Comparison of ENCODE assay signal across 33 mouse cellular contexts in genomic region chr5:8343296-8343695, GRCm38 (mm10).
"Had no signal": no experiment of that assay in that cellular context is flagged by ENCODE, and none has a peak within 500 bp of the region (broad histone marks: within the 10 kb centered on the region; RNA-seq: fewer than 3 reads in every experiment).

No protein-coding gene starts in this region.

- H3K36me3 ChIP-seq: heart, embryonic 12.5 days; heart, embryonic 13.5 days; heart, embryonic 15.5 days; hindbrain, embryonic 10.5 days; hindbrain, embryonic 12.5 days; hindbrain, embryonic 13.5 days; hindbrain, embryonic 15.5 days; intestine, embryonic 15.5 days; kidney, embryonic 15.5 days had no signal

- H3K4me3 ChIP-seq: heart, embryonic 12.5 days; heart, embryonic 13.5 days; heart, embryonic 15.5 days; hindbrain, embryonic 10.5 days; hindbrain, embryonic 12.5 days; hindbrain, embryonic 13.5 days; hindbrain, embryonic 15.5 days; intestine, embryonic 15.5 days; kidney, embryonic 15.5 days; layer of hippocampus, adult 2 months; left cerebral cortex, adult 2 months had no signal

- H3K4me1 ChIP-seq: heart, embryonic 12.5 days; heart, embryonic 13.5 days; heart, embryonic 15.5 days; hindbrain, embryonic 10.5 days; hindbrain, embryonic 12.5 days; hindbrain, embryonic 13.5 days; hindbrain, embryonic 15.5 days; intestine, embryonic 15.5 days; kidney, embryonic 15.5 days had no signal

- ATAC-seq: hindbrain, embryonic 16.5 days; hindbrain, postnatal 0 days; inflammation-experienced regulatory T-cells, adult 6 months; intestine, embryonic 15.5 days; intestine, embryonic 16.5 days; intestine, postnatal 0 days had no signal

- DNase-seq: heart, postnatal 10 days; heart, postnatal 14 days; heart, postnatal 36 days; heart, postnatal 4 days; kidney, adult 11 months; kidney, adult 18-20 months; kidney, adult 2 months; kidney, adult 9 months; kidney, postnatal 10 days; kidney, postnatal 14 days; kidney, postnatal 25 days; kidney, postnatal 36 days; kidney, postnatal 4 days; layer of hippocampus, adult 9-11 months; layer of hippocampus, postnatal 36 days had no signal

- H3K27me3 ChIP-seq: heart, embryonic 12.5 days; heart, embryonic 13.5 days; heart, embryonic 15.5 days; hindbrain, embryonic 12.5 days; hindbrain, embryonic 13.5 days; hindbrain, embryonic 15.5 days; intestine, embryonic 15.5 days; kidney, embryonic 15.5 days had no signal

- H3K9ac ChIP-seq: heart, embryonic 12.5 days; heart, embryonic 13.5 days; heart, embryonic 15.5 days; hindbrain, embryonic 12.5 days; hindbrain, embryonic 13.5 days; hindbrain, embryonic 14.5 days; hindbrain, embryonic 15.5 days; intestine, embryonic 15.5 days; kidney, embryonic 15.5 days had no signal

- H3K4me2 ChIP-seq: heart, embryonic 11.5 days; heart, embryonic 12.5 days; heart, embryonic 13.5 days; heart, embryonic 15.5 days; hindbrain, embryonic 12.5 days; hindbrain, embryonic 13.5 days; hindbrain, embryonic 14.5 days; hindbrain, embryonic 15.5 days; intestine, embryonic 15.5 days; kidney, embryonic 15.5 days had no signal

- H3K9me3 ChIP-seq: heart, embryonic 12.5 days; heart, embryonic 13.5 days; heart, embryonic 15.5 days; hindbrain, embryonic 10.5 days; hindbrain, embryonic 12.5 days; hindbrain, embryonic 13.5 days; hindbrain, embryonic 15.5 days; intestine, embryonic 15.5 days; kidney, embryonic 15.5 days had no signal

- H3K27ac ChIP-seq: heart, embryonic 13.5 days; heart, embryonic 15.5 days; hindbrain, embryonic 10.5 days; hindbrain, embryonic 12.5 days; hindbrain, embryonic 13.5 days; hindbrain, embryonic 14.5 days; hindbrain, embryonic 15.5 days; hindbrain, postnatal 0 days; intestine, embryonic 15.5 days; kidney, embryonic 15.5 days; layer of hippocampus, adult 2 months; left cerebral cortex, adult 2 months had no signal
